Mouse (Mus musculus) embryo, embryonic 9.5 days (tissue): ENCODE measurements around the gene Tas1r2.

ENCODE experiments used
- DNase-seq: peaks from one replicate; pipeline ENCODE4 v3.0.0-alpha.2; 2017; ENCODE audit errors: extremely low spot score

Gene Tas1r2

DNA sequence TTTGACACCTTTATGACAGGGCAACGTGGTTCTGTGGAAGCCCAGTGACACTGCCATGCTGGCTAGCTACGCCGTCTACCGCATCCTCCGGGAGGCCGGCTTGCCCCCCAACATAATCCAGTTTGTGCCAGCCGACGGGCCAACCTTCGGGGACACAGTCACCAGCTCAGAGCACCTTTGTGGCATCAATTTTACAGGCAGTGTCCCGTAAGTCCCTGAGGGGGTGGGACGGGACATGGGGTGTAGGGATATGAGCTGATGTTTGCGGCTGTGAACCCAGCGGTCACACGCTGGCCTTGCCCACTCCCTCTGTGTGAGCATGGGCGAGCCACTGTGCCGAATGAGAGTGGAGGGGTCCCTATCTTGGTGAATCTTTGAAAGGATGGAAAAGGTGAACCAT lies 15.0 kb upstream of the Tas1r2 start:
- DNase-seq = no peak

DNA sequence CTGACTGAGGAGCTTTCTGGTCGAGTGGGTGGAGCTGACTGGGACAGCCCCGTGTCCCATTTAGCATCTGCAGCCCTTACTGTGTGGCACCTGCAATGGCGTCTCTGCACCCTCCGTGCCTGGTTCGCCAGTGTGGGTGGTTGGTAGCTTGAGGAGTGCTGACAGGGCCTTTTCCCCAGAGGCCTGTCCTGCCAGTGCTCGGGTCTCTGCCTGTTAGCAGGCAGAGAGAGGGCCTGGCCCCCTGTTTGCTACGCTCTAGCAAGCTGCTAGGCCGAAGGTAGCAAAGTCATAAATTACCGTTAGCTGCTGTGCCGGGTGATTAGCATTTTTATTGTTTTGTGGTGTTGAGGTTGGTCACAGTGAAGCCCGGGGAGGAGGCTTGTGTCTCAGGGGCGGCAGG lies 13.5 kb upstream of the Tas1r2 start:
- no peak for DNase-seq

DNA sequence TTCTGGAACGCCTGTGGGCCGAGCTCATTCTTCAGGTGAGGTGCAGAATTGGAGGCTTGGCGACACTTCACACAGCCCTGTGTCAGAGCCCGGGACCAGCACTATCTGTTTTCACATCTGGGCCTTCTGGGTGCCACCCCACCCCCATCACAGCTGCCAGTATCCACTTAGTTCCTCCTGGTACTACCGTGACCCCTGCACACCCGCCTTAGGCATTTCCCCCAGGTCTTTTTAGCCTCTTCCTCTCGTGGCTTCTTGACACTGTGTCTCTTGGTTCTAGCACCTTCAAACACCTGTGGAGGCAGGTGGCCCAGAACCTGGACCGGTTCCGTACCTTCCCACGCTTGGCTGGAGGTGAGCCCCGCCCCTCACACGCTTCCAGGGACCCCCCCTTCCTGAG lies 13.0 kb upstream of the Tas1r2 start:
- no peak for DNase-seq

DNA sequence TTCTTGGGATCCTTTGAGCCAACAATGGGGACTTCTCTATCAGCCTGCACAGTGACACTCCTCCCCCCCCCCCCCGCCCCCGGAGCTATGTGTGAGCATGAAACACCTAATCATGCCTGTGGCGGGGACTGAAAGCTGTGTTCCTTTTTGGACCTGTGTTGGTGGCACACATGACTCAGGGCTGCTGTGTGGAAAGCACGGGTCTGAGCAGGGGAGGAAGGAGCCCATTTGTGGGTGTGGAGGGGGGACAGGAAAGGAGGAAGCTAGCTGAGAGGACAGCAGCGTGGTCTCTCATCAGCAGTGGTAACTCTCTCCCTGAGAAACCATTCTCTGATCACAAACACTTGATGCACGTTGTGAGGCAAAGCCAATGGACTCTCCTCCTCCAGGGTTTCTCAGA lies 12.6 kb upstream of the Tas1r2 start:
- no peak for DNase-seq

DNA sequence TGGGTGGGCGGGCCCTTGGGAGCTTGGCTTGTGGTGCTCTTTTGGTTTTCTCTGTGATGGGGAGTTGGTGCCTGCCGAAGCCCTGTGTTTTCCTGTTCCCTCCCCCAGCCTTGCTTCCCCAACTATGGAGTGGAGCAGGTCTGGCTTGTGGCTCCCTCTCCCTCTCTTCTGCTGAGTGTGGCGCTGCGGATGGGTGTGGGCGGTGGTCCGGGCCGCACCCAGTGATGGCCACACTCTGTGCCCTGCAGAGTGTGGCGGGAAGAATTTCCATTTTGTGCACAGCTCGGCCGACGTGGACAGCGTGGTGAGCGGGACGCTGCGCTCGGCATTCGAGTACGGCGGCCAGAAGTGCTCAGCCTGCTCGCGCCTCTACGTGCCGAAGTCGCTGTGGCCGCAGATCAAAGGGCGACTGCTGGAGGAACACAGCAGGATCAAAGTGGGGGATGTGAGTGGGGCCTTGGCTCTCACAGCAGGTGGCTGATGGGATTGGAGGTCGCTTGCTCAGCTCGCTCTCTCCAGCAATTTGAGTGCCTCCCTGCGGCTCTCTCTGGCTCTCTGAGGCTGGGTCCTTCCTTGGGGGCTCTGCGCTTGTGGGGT lies 11.4 kb upstream of the Tas1r2 start:
- DNase-seq = peak; percentile 46

DNA sequence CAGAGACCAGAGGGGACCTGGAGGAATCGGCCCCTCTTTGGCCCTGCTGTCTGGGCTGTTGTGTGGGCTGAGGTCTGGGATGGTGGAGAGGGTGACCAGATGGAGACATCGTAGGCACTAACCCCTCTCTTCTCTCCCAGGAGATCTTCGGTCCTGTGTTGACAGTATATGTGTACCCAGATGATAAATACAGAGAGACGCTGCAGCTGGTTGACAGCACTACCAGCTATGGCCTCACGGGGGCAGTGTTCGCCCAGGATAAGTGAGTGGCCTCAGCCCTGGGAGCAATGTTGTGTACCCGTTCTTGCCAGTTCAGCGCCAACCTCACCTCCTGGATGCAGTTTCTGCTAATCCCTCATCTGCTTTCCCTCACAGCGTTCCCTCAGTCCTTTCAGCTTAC lies 9.4 kb upstream of the Tas1r2 start:
- DNase-seq = peak; percentile 85

DNA sequence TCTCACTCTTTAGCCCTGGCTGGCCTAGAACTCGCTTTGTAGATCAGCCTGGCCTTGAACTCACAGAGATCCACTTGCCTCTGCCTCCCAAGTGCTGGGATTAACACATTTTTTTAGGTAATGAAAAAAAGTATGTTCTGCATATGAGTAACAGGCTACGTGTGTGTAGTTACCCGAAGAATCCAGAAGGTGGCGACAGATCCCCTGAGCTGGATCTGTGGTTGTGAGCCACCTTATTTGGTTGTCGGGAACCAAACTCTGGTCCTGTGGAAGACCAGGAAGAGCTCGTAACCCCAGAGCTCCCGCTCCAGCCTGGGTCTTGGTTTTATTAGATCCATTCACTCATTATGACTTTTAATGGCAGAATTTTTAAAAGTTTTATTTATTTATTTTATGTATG lies 6.4 kb upstream of the Tas1r2 start:
- DNase-seq = no peak

DNA sequence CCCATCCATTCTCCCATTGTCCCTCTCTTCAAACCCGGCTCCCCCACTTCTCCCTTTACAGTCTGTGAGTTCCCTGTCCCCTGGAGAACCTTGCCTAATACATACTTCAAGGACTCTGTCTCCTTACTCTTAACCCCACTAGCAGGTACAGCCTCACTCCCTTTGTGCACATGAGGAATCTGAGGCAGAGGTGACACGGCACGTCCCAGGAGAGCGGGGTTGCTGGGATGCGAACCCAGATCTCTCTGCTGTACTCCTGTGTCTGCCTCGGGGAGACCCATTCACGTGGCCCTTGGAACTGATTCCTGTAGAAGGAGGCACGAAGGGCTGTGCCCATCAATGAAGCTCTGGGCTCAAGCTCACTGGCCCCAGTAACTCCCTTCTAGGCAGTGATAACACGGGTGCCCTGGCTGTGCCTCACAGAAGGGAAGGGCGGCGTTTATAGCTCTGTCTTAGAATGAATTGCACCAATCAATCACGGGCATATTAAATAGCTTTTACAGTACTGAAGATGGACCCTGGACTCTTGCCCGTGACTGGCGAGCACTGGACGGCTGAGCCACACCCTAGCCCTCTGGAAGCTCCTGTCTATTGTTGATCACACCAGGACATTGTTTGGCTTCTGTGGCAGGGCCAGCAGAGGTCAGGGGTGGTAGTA lies 3.1 kb upstream of the Tas1r2 start:
- DNase-seq = no peak

DNA sequence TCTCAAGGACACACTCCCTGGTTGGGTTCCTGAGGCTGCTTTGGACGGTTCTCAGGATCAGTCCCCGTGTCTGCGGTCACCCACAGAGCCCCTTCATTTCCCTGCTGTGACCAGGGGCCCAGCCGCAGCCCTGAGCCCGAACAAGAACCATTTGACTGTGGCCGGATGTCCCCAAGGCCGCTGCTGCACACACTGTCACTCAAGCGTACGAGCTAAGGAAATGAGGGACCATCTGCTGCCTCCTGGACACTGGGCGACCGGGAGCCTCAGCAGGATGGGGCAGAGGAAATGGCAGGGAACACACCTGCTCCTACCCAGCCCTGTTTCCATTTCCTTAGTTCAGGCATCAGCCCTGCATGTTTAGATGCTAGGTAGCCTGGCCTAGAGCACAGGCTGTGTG lies 2.4 kb upstream of the Tas1r2 start:
- no peak for DNase-seq

DNA sequence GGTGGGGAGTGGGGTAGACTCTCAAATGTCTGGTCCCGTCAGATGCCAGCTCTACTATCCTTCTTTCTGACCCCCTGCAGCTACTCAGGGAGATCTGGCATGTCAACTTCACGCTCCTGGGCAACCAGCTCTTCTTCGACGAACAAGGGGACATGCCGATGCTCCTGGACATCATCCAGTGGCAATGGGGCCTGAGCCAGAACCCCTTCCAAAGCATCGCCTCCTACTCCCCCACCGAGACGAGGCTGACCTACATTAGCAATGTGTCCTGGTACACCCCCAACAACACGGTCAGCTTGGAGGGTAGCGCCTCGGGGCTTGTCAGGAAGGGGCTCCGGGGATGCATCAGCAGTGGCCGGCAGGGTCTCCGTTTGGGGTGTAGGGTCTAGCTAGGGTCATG lies 8.6 kb downstream of the Tas1r2 start:
- no peak for DNase-seq

DNA sequence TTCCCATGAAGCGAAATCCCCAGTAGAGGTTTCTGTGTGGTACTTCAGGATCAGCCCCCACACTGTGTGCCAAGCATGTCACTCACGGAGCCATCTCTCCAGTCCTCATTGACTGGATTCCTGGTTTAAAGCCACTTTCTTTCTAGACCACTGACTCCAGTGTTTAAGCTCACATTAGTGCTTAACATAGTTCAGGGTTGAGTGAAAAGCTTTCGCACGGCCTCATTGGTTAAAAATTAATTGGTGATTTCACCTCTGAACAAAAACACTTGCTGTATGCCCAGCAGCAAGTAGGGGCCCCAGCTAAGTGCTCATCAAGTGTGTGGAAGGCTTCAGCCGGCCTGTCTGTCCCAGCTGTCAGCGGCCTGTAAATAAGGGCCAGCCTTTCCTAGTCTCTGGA lies 14.3 kb downstream of the Tas1r2 start:
- DNase-seq = no peak

DNA sequence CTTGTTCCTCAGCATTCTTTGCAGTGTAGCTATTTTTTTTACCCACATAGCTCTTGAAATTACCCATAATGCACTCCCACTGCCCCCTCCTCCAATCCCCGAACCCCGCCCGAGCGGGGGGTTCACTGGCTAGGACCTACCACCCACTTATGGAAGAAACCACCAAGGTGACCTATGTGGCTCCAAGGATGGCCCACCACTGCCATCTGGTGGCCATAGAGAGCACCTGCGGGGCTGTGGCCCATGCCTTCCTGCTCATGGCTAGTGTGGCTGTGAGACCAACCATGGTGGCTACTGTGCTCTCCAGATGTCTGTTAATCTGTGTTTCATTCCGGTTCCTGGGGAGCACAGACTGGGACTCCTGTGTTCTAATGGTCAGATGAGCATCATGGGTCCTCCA lies 16.5 kb downstream of the Tas1r2 start:
- peak; percentile 65 for DNase-seq

DNA sequence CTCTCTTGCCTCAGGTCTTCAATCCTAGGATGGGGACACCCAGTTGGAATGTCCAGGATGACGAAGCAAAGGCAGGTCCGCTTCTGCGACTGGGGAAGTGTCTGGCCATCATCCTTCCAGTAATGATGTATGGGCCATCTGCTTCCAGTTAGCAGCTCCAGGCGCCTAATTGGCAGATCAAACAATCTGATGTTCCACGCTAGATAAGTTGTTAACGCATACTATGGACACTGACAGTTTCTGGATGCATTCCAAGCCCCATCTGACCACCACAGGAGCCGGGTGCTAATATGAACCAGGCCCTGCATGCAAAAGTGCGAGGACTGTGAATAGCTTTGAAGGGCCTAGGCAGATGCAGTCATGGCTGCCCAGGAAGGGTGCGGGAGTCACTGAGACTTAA lies 22.4 kb downstream of the Tas1r2 start:
- peak; percentile 21 for DNase-seq

DNA sequence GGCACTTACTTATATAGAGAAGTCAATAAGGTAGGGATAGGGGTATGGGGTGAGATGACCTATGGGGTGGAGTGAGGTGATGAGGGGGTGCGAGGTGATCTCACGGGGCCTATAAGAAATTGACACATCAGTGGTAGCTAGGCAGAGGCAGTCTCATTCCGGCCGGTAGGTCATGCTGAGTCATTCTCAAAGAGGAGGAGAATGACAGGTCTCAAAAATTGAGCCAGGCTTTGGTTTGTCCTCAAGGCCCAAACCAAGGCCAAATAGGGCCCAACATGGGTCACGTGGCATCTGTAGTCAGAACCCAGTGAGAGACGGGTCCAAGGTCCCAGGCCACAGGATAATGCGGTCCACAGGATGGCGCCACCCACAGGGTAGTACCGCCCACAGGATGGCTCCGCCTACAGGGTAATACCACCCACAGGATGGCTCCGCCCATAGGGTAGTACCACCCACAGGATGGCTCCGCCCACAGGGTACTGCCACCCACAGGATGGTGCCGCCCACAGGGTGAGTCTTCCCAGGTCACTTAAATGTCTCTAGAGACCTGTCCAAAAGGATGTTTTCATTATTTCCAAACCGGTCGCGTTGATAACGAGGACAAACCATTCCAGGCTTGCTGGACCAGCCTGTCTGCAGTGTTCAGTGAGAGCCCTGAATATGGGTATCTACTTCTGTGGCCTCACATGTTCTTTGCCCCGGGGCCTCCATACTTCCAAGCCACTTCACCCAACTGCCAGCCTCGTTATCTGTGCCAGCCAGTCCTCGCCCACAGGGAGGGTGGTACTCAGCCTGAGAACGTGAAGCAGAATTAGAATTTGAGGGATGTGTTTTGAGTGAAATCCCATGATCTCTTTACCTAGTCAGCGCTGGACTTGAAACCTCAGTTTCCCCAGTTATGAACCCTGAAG lies 30.6 kb downstream of the Tas1r2 start:
- DNase-seq = no peak

DNA sequence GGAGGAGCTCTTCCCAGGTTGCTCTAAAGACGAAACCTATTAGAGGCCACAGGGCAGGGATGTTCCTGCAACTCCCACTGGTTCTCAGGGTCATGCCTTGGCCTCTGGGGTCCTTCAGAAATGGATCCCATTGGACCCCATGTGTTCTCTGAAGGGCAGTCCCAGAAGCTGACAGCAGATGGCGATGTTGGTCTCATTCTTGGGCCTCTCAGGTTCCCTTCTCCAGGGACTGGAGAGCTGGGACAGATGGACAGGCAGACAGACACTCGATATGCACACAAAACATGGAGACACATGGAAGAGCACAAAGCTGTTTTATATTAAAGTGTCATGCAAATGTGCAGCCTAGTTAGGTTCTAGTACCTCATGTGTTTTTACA lies 31.3 kb downstream of the Tas1r2 start:
- peak; percentile 80 for DNase-seq

DNA sequence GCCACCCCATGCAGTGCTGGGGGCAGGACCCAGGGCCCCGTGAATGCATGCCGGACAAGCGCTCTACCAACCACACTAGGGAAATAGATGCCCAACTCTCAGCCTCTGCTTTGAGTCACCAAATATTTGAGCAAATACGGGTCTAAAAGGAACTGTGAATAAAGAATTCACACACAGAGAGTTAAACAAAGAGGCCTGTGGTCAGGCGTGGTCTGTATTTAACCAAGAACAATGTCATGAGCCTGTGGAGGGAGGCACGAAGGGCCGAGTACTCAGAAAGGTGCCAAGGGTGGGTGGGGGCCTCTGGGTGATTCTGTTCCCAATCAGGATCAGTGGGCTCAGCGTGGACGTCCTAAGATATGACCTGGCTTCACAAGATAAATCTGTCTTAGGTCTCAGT lies 34.7 kb downstream of the Tas1r2 start:
- DNase-seq = no peak

DNA sequence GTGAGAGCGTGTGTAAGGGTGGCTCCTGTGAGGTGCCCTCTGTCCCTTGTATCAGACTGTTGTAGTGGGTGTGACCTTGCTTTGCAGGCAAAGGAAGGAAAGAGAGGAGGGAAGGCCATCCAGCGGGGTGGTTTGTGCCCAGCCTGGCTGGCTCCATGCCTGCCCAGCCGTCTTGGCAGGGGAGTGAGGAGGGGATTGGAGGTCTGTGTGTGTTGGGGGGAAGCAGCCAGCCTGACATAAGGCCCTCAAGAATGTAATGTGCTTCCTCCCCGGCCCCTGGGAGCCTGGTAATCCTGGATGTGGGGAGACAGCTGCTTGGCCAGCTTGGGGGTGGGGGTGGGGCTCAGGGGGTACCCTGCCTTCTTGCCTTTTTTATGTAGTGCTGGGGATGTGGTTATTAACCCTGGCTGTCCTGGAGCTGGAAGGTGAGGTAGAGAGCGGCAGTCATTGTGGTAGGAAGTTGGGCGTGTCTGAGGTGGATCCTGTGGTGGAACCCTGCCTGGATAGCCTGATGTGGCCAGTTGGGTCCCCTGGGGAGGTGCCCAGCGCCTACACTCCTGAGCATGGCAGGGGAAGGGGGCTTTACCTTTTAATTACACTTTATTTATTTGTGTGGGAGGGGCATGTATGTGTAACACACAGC lies 36.4 kb downstream of the Tas1r2 start:
- no peak for DNase-seq

DNA sequence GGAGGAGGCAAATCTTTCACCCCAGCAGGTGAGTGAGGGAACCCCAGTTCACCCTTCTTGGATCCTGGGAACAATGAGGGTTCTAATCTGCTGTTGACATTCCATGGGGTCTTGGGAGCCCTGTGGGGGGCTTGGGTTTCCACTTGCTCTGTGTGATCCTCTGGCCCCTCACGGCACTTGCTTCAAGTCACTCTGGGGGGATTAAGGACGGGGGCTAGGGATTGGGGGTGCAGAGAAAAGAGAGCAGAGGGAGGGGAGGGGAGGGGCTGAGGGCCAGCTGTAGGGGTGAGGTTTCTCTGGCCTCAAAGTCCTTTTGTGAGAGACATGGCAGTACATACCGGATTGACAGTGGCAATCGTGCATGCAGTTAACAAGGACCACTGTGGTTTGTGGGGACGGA lies 40.0 kb downstream of the Tas1r2 start:
- DNase-seq = no peak

DNA sequence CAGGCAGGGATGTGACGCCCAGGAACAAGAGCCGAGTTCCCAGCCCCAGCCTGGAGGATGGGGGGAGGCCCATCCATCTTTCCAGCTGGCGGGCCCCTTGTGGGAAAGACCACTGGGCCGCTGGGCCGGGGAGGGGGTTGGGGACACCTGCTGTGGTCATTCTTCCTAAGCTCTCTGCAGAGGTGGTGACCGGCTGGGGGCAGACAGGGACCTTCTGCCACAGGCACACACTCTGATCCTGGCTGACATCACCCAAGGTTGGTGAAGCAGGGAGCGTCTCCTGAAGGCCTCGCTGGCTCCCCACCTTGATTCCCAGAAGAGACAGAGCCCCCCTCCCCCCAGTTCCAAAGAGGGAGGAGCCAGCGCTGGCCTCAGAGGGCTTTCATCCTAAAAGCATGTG lies 44.4 kb downstream of the Tas1r2 start:
- peak; percentile 59 for DNase-seq

DNA sequence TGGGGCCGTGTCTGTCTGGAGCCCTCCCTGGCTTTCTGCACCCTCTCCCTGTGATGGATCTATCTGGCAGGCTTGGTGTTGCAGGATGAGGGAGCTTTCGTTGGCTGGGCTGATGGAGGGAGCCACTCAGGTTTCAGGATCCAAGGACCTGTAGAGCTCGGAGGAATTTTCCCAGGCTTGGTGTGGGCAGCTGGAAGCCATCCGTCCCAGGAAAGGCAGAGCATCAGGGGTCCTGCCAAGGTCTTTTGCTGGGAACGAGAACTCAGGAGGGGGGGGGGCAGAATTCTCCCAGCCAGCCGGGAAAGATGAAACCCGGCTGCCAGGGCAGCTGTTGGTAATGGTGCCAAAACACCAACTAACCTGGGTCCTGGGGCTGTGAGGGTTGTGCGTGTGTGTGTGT lies 45.3 kb downstream of the Tas1r2 start:
- no peak for DNase-seq

DNA sequence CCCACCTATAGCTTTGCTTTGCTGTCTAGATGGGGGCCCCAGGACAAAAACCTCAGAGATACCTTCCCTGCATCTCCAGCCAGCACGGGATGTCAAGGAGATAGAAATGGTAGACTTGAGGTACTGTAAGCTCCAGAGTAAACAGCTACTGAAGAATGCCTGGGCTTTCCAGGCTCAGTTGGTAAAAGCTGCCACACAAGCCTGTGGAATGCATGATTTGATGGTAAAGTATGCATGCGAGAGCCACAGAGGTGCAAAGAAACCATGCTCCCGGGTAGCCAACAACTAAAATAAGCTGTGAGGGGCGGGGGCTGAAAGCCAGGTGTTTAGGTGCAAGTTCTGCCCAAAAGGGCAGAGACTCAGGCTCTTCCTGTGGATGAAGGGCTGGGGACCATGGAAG lies 49.6 kb downstream of the Tas1r2 start:
- DNase-seq = no peak

DNA sequence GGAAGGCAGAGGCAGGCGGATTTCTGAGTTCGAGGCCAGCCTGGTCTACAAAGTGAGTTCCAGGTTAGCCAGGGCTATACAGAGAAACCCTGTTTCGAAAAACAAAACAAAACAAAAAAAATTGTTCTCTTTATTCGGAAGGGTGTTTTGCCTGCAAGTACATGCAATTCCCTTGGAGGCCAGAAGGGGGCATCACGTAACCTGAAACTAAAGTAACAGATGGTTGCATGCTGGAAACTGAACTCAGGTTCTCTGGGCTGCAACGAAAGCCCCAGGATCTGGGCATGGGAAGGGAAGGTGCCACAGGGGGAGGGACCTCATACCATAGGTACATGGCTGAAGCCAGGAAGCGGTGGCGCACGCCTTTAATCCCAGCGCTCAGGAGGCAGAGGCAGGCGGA lies 50.1 kb downstream of the Tas1r2 start:
- DNase-seq = no peak

DNA sequence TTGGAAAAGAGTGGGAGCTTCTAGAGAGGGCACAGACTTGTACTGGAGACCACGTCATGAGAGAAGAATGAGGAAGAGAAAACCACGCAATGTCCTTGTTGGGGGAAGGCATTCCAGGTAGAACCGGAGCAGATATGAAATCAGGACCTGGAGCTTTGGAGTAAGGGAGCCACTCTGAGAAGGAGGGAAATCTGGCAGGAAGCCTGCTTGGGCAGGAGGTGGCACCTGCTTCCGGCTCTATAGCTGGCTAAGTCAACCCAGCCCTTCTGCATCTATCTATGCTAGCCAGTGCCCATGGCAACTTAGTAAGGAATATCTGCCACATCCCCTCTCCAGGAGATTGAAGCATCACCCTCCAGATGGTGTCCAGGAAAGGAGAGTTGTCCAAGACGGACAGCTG lies 52.6 kb downstream of the Tas1r2 start:
- DNase-seq = no peak
